ENCODE assay signal across 9 mouse cellular contexts in the genomic region with DNA sequence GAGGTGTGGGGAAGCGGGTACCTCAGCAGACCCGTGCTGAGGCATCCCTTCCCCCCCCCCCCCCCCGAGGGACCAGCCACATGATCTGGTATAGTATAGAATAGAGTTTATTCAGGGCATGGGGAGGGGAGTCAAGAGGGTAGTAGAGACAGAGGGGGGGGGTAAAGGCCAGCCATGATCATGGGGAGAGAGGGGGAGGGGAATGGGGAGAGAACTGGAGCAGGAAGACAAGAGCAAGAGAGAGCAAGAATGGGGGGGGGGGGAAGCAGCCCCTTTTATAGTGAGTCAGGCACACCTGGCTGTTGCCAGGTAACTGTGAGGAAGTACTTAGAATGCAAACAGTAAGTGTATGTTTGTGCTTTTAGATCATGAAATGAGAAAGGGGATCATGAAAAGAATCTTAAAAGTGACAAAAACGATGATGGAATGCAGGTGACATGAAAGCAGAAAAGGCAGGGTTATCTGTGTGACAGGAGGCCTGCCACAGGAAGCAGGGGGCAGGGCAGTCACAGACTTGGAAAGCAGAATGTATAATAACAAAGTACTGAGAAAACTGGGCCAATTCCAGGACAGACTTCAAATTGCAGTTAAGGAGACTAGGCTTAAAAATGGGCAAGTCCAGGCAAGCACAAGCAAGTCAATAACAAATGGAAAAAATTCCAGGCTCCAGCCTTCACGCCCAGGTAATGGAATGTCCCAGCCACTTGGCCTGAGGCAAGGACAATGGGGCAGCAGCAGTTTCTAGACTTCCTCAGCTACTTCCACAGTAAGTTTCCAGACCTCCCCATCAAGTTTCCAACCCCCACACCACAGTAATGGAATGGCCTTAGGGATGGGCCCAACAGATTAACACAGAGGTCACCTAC. TPM values are rescaled to one million over a fixed set of nuclear protein-coding genes. Genes with fewer than 3 reads are reported as not detected.
DNase-seq lines count a peak whose midpoint lies in the region; ATAC-seq and TF ChIP-seq lines count a peak whose summit lies in the region.
"Had no signal": no experiment of that assay in that cellular context is flagged by ENCODE, and none has a peak within 500 bp of the region (broad histone marks: within the 10 kb centered on the region; RNA-seq: fewer than 3 reads in every experiment).

No protein-coding gene starts in this region.

- 46% methylated on average over 5 of the region's 5 CpGs for WGBS in forebrain, embryonic 15.5 days

- in situ Hi-C loops in ES-E14 (cut with MboI; ENCODE audit: low sequenced_read_pairs in 2 of 2, unreplicated experiment in 2 of 2), result no loop called here

- no peak overlapping the region for H3K4me3 ChIP-seq in ES-E14 (ENCODE audit: insufficient read depth in 1 of 2, low read depth in 1 of 2, low read length in 2 of 2, poor library complexity in 1 of 2, severe bottlenecking in 1 of 2)
- no peak overlapping the region for H3K4me3 ChIP-seq in forebrain, embryonic 15.5 days
- H3K4me3 ChIP-seq: hindbrain, embryonic 15.5 days had no signal

- peak; percentile 93 for DNase-seq in ES-E14 (ENCODE audit: low read depth, low spot score)
- DNase-seq in adipocyte (ENCODE audit: low spot score), result peak; percentile 23
- peak; percentile 12 for DNase-seq in hindlimb bud, embryonic 11.5 days (ENCODE audit: extremely low spot score, low read depth, low spot score)
- DNase-seq in lung, postnatal 10 days, result peak; percentile 61
- DNase-seq in adrenal gland, adult 8-10 months, result no peak
- DNase-seq in layer of hippocampus, adult 9-10 months (ENCODE audit: low spot score), result no peak

- H3K4me1 ChIP-seq in ES-E14 (ENCODE audit: control insufficient read depth in 2 of 2, insufficient read depth in 2 of 2, low read length in 2 of 2, poor library complexity in 1 of 2), result peaks cover 12 to 16% of the 10 kb centered on the region in 2 experiments
- H3K4me1 ChIP-seq in forebrain, embryonic 15.5 days, result no peaks in the 10 kb centered on the region

- H3K4me2 ChIP-seq in forebrain, embryonic 15.5 days (replicated peaks), result no peak overlapping the region
- H3K4me2 ChIP-seq: hindbrain, embryonic 15.5 days had no signal

- peak overlapping the region; percentile 100 for H3K27ac ChIP-seq in ES-E14 (ENCODE audit: insufficient read depth, low read depth, low read length, poor library complexity, severe bottlenecking)
- H3K27ac ChIP-seq in forebrain, embryonic 15.5 days (replicated peaks), result no peak overlapping the region
- H3K27ac ChIP-seq: hindbrain, embryonic 15.5 days had no signal

- no peaks in the 10 kb centered on the region for H3K27me3 ChIP-seq in forebrain, embryonic 15.5 days
- H3K27me3 ChIP-seq: hindbrain, embryonic 15.5 days had no signal

- no peaks in the 10 kb centered on the region for H3K36me3 ChIP-seq in ES-E14 (ENCODE audit: control insufficient read depth, insufficient read depth, low read length, poor library complexity, severe bottlenecking)
- H3K36me3 ChIP-seq in forebrain, embryonic 15.5 days, result no peaks in the 10 kb centered on the region
- H3K36me3 ChIP-seq: hindbrain, embryonic 15.5 days had no signal

- H3K9me3 ChIP-seq in ES-E14 (ENCODE audit: control insufficient read depth, insufficient read depth, low read depth, low read length), result no peaks in the 10 kb centered on the region
- no peaks in the 10 kb centered on the region for H3K9me3 ChIP-seq in forebrain, embryonic 15.5 days
- H3K9me3 ChIP-seq: hindbrain, embryonic 15.5 days had no signal

- no peak for ATAC-seq in forebrain, embryonic 15.5 days (replicated peaks)

- H3K9ac ChIP-seq in ES-E14 (ENCODE audit: insufficient read depth, low read depth, low read length, poor library complexity, severe bottlenecking), result no peak overlapping the region
- no peak overlapping the region for H3K9ac ChIP-seq in forebrain, embryonic 15.5 days (replicated peaks)
- H3K9ac ChIP-seq: hindbrain, embryonic 15.5 days had no signal

TF ChIP-seq in ES-E14, 5 proteins besides CTCF, POLR2A, EP300 and RAD21:
- no peak for TF ChIP-seq ZC3H11A (IDR thresholded peaks at IDR 0.05; ENCODE audit: borderline replicate concordance, low read depth, low read length)
- no peak for TF ChIP-seq MAFK (IDR thresholded peaks at IDR 0.05; ENCODE audit: insufficient read depth, low read depth, low read length)
- TF ChIP-seq HCFC1 (IDR thresholded peaks at IDR 0.05; ENCODE audit: borderline replicate concordance, insufficient read depth, low read length), result no peak
- TF ChIP-seq CHD2 (IDR thresholded peaks at IDR 0.05; ENCODE audit: low read depth, low read length), result no peak; the same call in 1 of the 2 replicates
- TF ChIP-seq ZNF384 (IDR thresholded peaks at IDR 0.05; ENCODE audit: low read depth, low read length), result no peak
TF ChIP-seq in ES-E14: peak in this region for 0.

RNA-seq across cellular contexts. Expression of gene Igll1, which starts 2.1 kb away (rescaled TPM):
- total RNA-seq in ES-E14 (2012; rRNA removed), result 1.5 and 2.4 TPM in 2 replicates
- not detected for total RNA-seq in adrenal gland, adult 8-10 months (2022)
- polyA plus RNA-seq in forebrain, embryonic 15.5 days (2015; fragmentation: Nextera tagmentation; extraction: Ambion mirVana), result not detected in 2 replicates
- polyA plus RNA-seq: hindbrain, embryonic 15.5 days; testis, adult 2 months had no signal

RNA-seq across cellular contexts. Expression of gene Top3b, which starts 4.6 kb away (rescaled TPM):
- total RNA-seq in ES-E14 (2012; rRNA removed), result 140 and 194 TPM in 2 replicates
- total RNA-seq in adrenal gland, adult 8-10 months (2022), result 10 to 100 TPM; 52.5 to 84.9 (median 68.5) TPM
- polyA plus RNA-seq in forebrain, embryonic 15.5 days (2015; fragmentation: Nextera tagmentation; extraction: Ambion mirVana), result 68.8 and 75.8 TPM in 2 replicates

RNA-seq across cellular contexts. Expression of gene Vpreb1, which starts 4.7 kb away (rescaled TPM):
- 4.0 and 7.0 TPM in 2 replicates for total RNA-seq in ES-E14 (2012; rRNA removed)
- under 1 TPM in 2 of 4 experiments, not detected in 2; 0.77 to 0.81 TPM for total RNA-seq in adrenal gland, adult 8-10 months (2022)
- 1.7 and 2.7 TPM in 2 replicates for polyA plus RNA-seq in forebrain, embryonic 15.5 days (2015; fragmentation: Nextera tagmentation; extraction: Ambion mirVana)

RNA-seq across cellular contexts. Expression of gene Ppm1f, which starts 30.3 kb away (rescaled TPM):
- total RNA-seq in ES-E14 (2012; rRNA removed), result 32.8 and 38.2 TPM in 2 replicates
- 10 to 100 TPM; 42.1 to 54.6 (median 43.1) TPM for total RNA-seq in adrenal gland, adult 8-10 months (2022)
- 25.4 and 26.4 TPM in 2 replicates for polyA plus RNA-seq in forebrain, embryonic 15.5 days (2015; fragmentation: Nextera tagmentation; extraction: Ambion mirVana)

RNA-seq across cellular contexts. Expression of gene Spag6l, which starts 36.7 kb away (rescaled TPM):
- 0.49 and 1.0 TPM in 2 replicates for total RNA-seq in ES-E14 (2012; rRNA removed)
- total RNA-seq in adrenal gland, adult 8-10 months (2022), result under 1 TPM; 0.25 to 0.94 (median 0.60) TPM
- 9.7 and 11.3 TPM in 2 replicates for polyA plus RNA-seq in forebrain, embryonic 15.5 days (2015; fragmentation: Nextera tagmentation; extraction: Ambion mirVana)

Comparison
In these comparisons a context has a peak if more than half of its experiments do, and no peak if none do; other contexts are left out.
1. DNase-seq: peak in ES-E14 (single experiment), adipocyte (single experiment), hindlimb bud, embryonic 11.5 days (single experiment) and lung, postnatal 10 days (single experiment); none in adrenal gland, adult 8-10 months (single experiment) and layer of hippocampus, adult 9-10 months (single experiment).